Mouse (Mus musculus): ENCODE results near the gene Mycs. TPM values are rescaled to one million over a fixed set of nuclear protein-coding genes. Genes with fewer than 3 reads are reported as not detected.

Mycs gene
- polyA plus RNA-seq (2014; fragmentation: Illumina TruSeq; extraction: RNeasy Lipid Tissue Mini Kit (QIAGEN cat#74804); ENCODE audit: low read depth, low replicate concordance), result not detected

DNA sequence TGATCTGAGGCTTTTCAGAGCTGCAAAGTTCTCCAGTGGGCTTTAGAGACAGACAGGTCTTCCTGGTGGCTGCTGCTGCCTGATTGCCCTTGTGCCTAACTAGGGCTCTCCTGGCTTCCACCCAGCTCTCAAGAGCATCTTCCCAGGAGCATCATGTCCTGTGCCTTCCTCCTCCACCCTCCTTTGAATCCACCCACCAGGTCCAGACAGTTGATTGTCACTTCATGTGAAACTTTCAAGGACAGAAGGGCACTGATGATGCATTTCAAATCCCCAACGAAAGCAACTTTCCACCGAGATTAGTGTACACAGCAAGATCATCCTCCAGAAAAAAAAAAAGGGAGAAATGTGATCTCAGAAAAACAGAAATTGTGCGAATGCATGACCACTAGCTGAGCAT is at the start of gene Mycs:
TSS of gene Mycs (minus strand) at position 101 of the 400 bp plus-strand sequence.

Other genes with a start within 250 kb of the Mycs start
- gene Btbd35f7, start 199.8 kb upstream of the Mycs start, polyA plus RNA-seq (2014; fragmentation: Illumina TruSeq; extraction: RNeasy Lipid Tissue Mini Kit (QIAGEN cat#74804); ENCODE audit: low read depth, low replicate concordance), result not detected

Measured in heart, adult 10 weeks (tissue).